Mouse (Mus musculus) MEL (cell line): ENCODE measurements at regions not wholly inside any gene's neighbourhood (a gene's known extent, or its start where the extent isn't known, plus 50 kb on each side); places are given as distances from the start of the nearest gene placed in this dataset.

Experiments used
- DNase-seq: peaks from one replicate; pipeline ENCODE4 v3.0.0; 2011; ENCODE audit warnings: low read depth, low spot score
- H3K27ac ChIP-seq: 2 replicates; pipeline ENCODE4 v1.5.1; 2012; ENCODE audit warnings: low read depth, mild to moderate bottlenecking, control low read depth, low read length, moderate library complexity; ENCODE audit not compliant: control insufficient read depth
- H3K27me3 ChIP-seq, 2 experiments: fragments of 150-350 bp in 1 of 2; sonication (generic) in 1 of 2; 2 replicates each; pipeline ENCODE4 v1.6.1; 2012; ENCODE audit warnings: low read length in 2 of 2, mild to moderate bottlenecking in 2 of 2, improper control_type of control experiment in 1 of 2, moderate library complexity in 1 of 2; ENCODE audit not compliant: insufficient read depth in 2 of 2, control insufficient read depth in 1 of 2
- H3K36me3 ChIP-seq, 2 experiments: 2 replicates each; pipeline ENCODE4 v1.6.1; 2012 to 2014; ENCODE audit warnings: low read length in 2 of 2, improper control_type of control experiment in 1 of 2, inconsistent platforms in 1 of 2, mild to moderate bottlenecking in 1 of 2; ENCODE audit not compliant: insufficient read depth in 2 of 2, control insufficient read depth in 1 of 2
- H3K4me1 ChIP-seq, 2 experiments: fragments of 150-350 bp in 1 of 2; sonication (generic) in 1 of 2; 2 replicates each; pipeline ENCODE4 v1.6.1; 2012; ENCODE audit warnings: low read length in 2 of 2, improper control_type of control experiment in 1 of 2, mild to moderate bottlenecking in 1 of 2; ENCODE audit not compliant: insufficient read depth in 2 of 2, control insufficient read depth in 1 of 2
- H3K4me3 ChIP-seq, 2 experiments: fragments of 150-350 bp in 1 of 2; sonication (generic) in 1 of 2; 2 replicates each; pipeline ENCODE4 v1.5.1; 2012; ENCODE audit warnings: low read depth in 2 of 2, low read length in 2 of 2, mild to moderate bottlenecking in 2 of 2, moderate library complexity in 2 of 2, control low read depth in 1 of 2, improper control_type of control experiment in 1 of 2; ENCODE audit not compliant: control insufficient read depth in 1 of 2, insufficient read depth in 1 of 2
- H3K79me2 ChIP-seq: 2 replicates; pipeline ENCODE4 v1.6.1; 2012; ENCODE audit warnings: mild to moderate bottlenecking, low read length, moderate library complexity; ENCODE audit not compliant: control insufficient read depth, poor library complexity, insufficient read depth
- H3K9ac ChIP-seq: 2 replicates; pipeline ENCODE4 v1.6.1; 2012; ENCODE audit warnings: low read depth, mild to moderate bottlenecking, control low read depth, low read length, moderate library complexity; ENCODE audit not compliant: control insufficient read depth, poor library complexity, severe bottlenecking
- H3K9me3 ChIP-seq: fragments of 150-350 bp; sonication (generic); replicated peaks from 2 replicates; pipeline ENCODE4 v1.6.1; 2012; ENCODE audit warnings: mild to moderate bottlenecking, low read length, improper control_type of control experiment, moderate library complexity; ENCODE audit not compliant: insufficient read depth
- CHD1 ChIP-seq: IDR thresholded peaks from 2 replicates; pipeline ENCODE4 v1.6.1; 2012; ENCODE audit warnings: low read depth, mild to moderate bottlenecking, inconsistent platforms, low read length, improper control_type of control experiment
- CHD2 ChIP-seq: IDR thresholded peaks from 2 replicates; pipeline ENCODE4 v1.6.1; 2011; ENCODE audit warnings: low read length, improper control_type of control experiment
- CTCF ChIP-seq, 3 experiments: IDR thresholded peaks in 2 of 3; conservative IDR thresholded peaks in 1 of 3; 2 replicates each; pipeline ENCODE4 v1.5.1; 2011 to 2012; ENCODE audit warnings: low read length in 3 of 3, low read depth in 2 of 3, mild to moderate bottlenecking in 2 of 3, improper control_type of control experiment in 1 of 3, inconsistent platforms in 1 of 3, mixed read lengths in 1 of 3, moderate library complexity in 1 of 3; ENCODE audit not compliant: control insufficient read depth in 1 of 3, insufficient read depth in 1 of 3, poor library complexity in 1 of 3, severe bottlenecking in 1 of 3
- E2F4 ChIP-seq: IDR thresholded peaks from 2 replicates; pipeline ENCODE4 v1.6.1; 2011; ENCODE audit warnings: low read depth, low read length, improper control_type of control experiment, borderline replicate concordance
- ELF1 ChIP-seq: IDR thresholded peaks from 2 replicates; pipeline ENCODE4 v1.6.1; 2014; ENCODE audit warnings: low read depth, mild to moderate bottlenecking, inconsistent platforms, low read length, improper control_type of control experiment, moderate library complexity
- EP300 ChIP-seq, 2 experiments: IDR thresholded peaks; 2 replicates each; pipeline ENCODE4 v1.6.1; 2011; ENCODE audit warnings: improper control_type of control experiment in 2 of 2, low read length in 2 of 2, low read depth in 1 of 2, mild to moderate bottlenecking in 1 of 2
- ETS1 ChIP-seq: IDR thresholded peaks from 2 replicates; pipeline ENCODE4 v1.6.1; 2012; ENCODE audit warnings: low read depth, mild to moderate bottlenecking, inconsistent platforms, low read length, improper control_type of control experiment, moderate library complexity
- GABPA ChIP-seq: IDR thresholded peaks from 2 replicates; pipeline ENCODE4 v1.6.1; 2012; ENCODE audit warnings: low read depth, mild to moderate bottlenecking, inconsistent platforms, low read length, improper control_type of control experiment, moderate library complexity
- GATA1 ChIP-seq: IDR thresholded peaks from 2 replicates; pipeline ENCODE4 v1.6.1; 2011; ENCODE audit warnings: low read depth, low read length, improper control_type of control experiment
- JUND ChIP-seq: IDR thresholded peaks from 2 replicates; pipeline ENCODE4 v1.6.1; 2011; ENCODE audit warnings: low read depth, mild to moderate bottlenecking, improper control_type of control experiment, low read length
- KAT2A ChIP-seq: conservative IDR thresholded peaks from 2 replicates; pipeline ENCODE4 v1.6.1; 2012; ENCODE audit warnings: low read depth, low read length, improper control_type of control experiment, inconsistent platforms
- MAFK ChIP-seq: IDR thresholded peaks from 2 replicates; pipeline ENCODE4 v1.6.1; 2011; ENCODE audit warnings: low read depth, mild to moderate bottlenecking, low read length, improper control_type of control experiment, borderline replicate concordance
- MAX ChIP-seq: IDR thresholded peaks from 2 replicates; pipeline ENCODE4 v1.6.1; 2011; ENCODE audit warnings: low read length, improper control_type of control experiment
- MEF2A ChIP-seq: IDR thresholded peaks from 2 replicates; pipeline ENCODE4 v1.6.1; 2014; ENCODE audit warnings: low read depth, mild to moderate bottlenecking, inconsistent platforms, low read length, improper control_type of control experiment; ENCODE audit not compliant: poor library complexity, insufficient replicate concordance, severe bottlenecking; ENCODE audit errors: extremely low read depth
- MYB ChIP-seq: IDR thresholded peaks from 2 replicates; pipeline ENCODE4 v1.6.1; 2011; ENCODE audit warnings: mild to moderate bottlenecking, low read depth, low read length, improper control_type of control experiment
- MYC ChIP-seq: IDR thresholded peaks from 2 replicates; pipeline ENCODE4 v1.6.1; 2011; ENCODE audit warnings: low read depth, mild to moderate bottlenecking, low read length, improper control_type of control experiment, moderate library complexity
- NELFE ChIP-seq: IDR thresholded peaks from 2 replicates; pipeline ENCODE4 v1.6.1; 2011; ENCODE audit warnings: low read depth, low read length, improper control_type of control experiment
- NRF1 ChIP-seq: IDR thresholded peaks from 2 replicates; pipeline ENCODE4 v1.6.1; 2014; ENCODE audit warnings: low read depth, mild to moderate bottlenecking, inconsistent platforms, low read length, improper control_type of control experiment, moderate library complexity; ENCODE audit not compliant: poor library complexity, insufficient read depth, severe bottlenecking
- POLR2A ChIP-seq, 2 experiments: IDR thresholded peaks; 2 replicates each; pipeline ENCODE4 v1.6.1; 2011 to 2012; ENCODE audit warnings: low read length in 2 of 2, mild to moderate bottlenecking in 2 of 2, control low read depth in 1 of 2, improper control_type of control experiment in 1 of 2, low read depth in 1 of 2, moderate library complexity in 1 of 2; ENCODE audit not compliant: control insufficient read depth in 1 of 2, insufficient read depth in 1 of 2, poor library complexity in 1 of 2
- POLR2AphosphoS2 ChIP-seq: IDR thresholded peaks from 2 replicates; pipeline ENCODE4 v1.6.1; 2011; ENCODE audit warnings: low read length, improper control_type of control experiment
- POLR2AphosphoS5 ChIP-seq: IDR thresholded peaks from 2 replicates; pipeline ENCODE4 v1.6.1; 2012; ENCODE audit warnings: low read depth, borderline replicate concordance, mild to moderate bottlenecking, inconsistent platforms, low read length, moderate library complexity, mixed read lengths
- RAD21 ChIP-seq: IDR thresholded peaks from 2 replicates; pipeline ENCODE4 v1.6.1; 2011; ENCODE audit warnings: mild to moderate bottlenecking, low read depth, low read length, improper control_type of control experiment
- RCOR1 ChIP-seq: IDR thresholded peaks from 2 replicates; pipeline ENCODE4 v1.6.1; 2012; ENCODE audit warnings: low read depth, mild to moderate bottlenecking, inconsistent platforms, low read length, improper control_type of control experiment
- SMC3 ChIP-seq: IDR thresholded peaks from 2 replicates; pipeline ENCODE4 v1.6.1; 2011; ENCODE audit warnings: low read depth, low read length, improper control_type of control experiment
- TAL1 ChIP-seq: IDR thresholded peaks from 2 replicates; pipeline ENCODE4 v1.6.1; 2012; ENCODE audit warnings: mild to moderate bottlenecking, inconsistent platforms, low read length, moderate library complexity, mixed read lengths
- TCF12 ChIP-seq: IDR thresholded peaks from 2 replicates; pipeline ENCODE4 v1.6.1; 2014; ENCODE audit warnings: low read depth, mild to moderate bottlenecking, inconsistent platforms, low read length, improper control_type of control experiment, moderate library complexity
- UBTF ChIP-seq: IDR thresholded peaks from 2 replicates; pipeline ENCODE4 v1.6.1; 2012; ENCODE audit warnings: low read depth, mild to moderate bottlenecking, inconsistent platforms, low read length, improper control_type of control experiment, moderate library complexity, borderline replicate concordance; ENCODE audit not compliant: insufficient read depth
- ZKSCAN1 ChIP-seq: IDR thresholded peaks from 2 replicates; pipeline ENCODE4 v1.6.1; 2012; ENCODE audit warnings: low read depth, mild to moderate bottlenecking, inconsistent platforms, low read length, improper control_type of control experiment, moderate library complexity
- ZMIZ1 ChIP-seq: IDR thresholded peaks from 2 replicates; pipeline ENCODE4 v1.6.1; 2012; ENCODE audit warnings: low read depth, mild to moderate bottlenecking, inconsistent platforms, low read length, improper control_type of control experiment, moderate library complexity

GRCm38 (mm10) chr9:61309768-61310493, 62.2 kb upstream of the Tle3 start:
- DNase-seq: peak; percentile 69
- Histone ChIP-seq H3K79me2 (no peaks in the 10 kb centered on the region), H3K4me3 (no peak overlapping the region), H3K9me3 (no peaks in the 10 kb centered on the region), H3K9ac (no peak overlapping the region), H3K27ac (peak overlapping the region; percentile 55), H3K27me3 (no peaks in the 10 kb centered on the region), H3K4me1 (peaks cover 11 to 24% of the 10 kb centered on the region in 2 experiments), H3K36me3 (peaks cover 0 to 19% of the 10 kb centered on the region in 2 experiments; a peak in 2 of 4 replicates)
- TF ChIP-seq NRF1 (no peak), MAX (peak; percentile 29; the same call in 1 of the 2 replicates), GATA1 (peak; percentile 49), CHD2 (no peak), UBTF (no peak), KAT2A (no peak), TAL1 (no peak), ZKSCAN1 (no peak), POLR2AphosphoS5 (no peak), CHD1 (no peak), RCOR1 (peak; percentile 67), ELF1 (no peak), MYB (peak; percentile 79), CTCF (IDR thresholded peaks at IDR 0.05 in 2 of 3, conservative IDR thresholded peaks at IDR 0.05 in 1 of 3; ENCODE audit: control insufficient read depth in 1 of 3, insufficient read depth in 1 of 3, low read depth in 2 of 3, low read length in 3 of 3, poor library complexity in 1 of 3, severe bottlenecking in 1 of 3) (no peak), E2F4 (no peak), TCF12 (peak; percentile 72), MYC (no peak), SMC3 (no peak), GABPA (no peak), NELFE (no peak), ZMIZ1 (no peak), ETS1 (peak; percentile 39; the same call in 1 of the 2 replicates), MEF2A (no peak), MAFK (no peak), EP300 (IDR thresholded peaks at IDR 0.05; ENCODE audit: low read depth in 1 of 2, low read length in 2 of 2) (peak; percentile 79 to 81), POLR2A (IDR thresholded peaks at IDR 0.05; ENCODE audit: control insufficient read depth in 1 of 2, insufficient read depth in 1 of 2, low read depth in 1 of 2, low read length in 2 of 2, poor library complexity in 1 of 2) (no peak), JUND (no peak), RAD21 (no peak), POLR2AphosphoS2 (no peak)
